Mouse (Mus musculus) Patski (cell line): Measurements from ENCODE around the gene Smpd3. TPM values are rescaled to one million over a fixed set of nuclear protein-coding genes. Genes with fewer than 3 reads are reported as not detected.

ENCODE experiments used
- ATAC-seq: fragments of 100-300 bp; one replicate; pipeline ENCODE4 v1.8.0; 2021
- CTCF ChIA-PET: fragments of 350-600 bp; sonication (Branson Sonifier 250); formaldehyde crosslinking; loops from one replicate; lab custom pipeline; 2022; ENCODE audit warnings: inconsistent platforms; lab: Charles Lee
- POLR2A ChIA-PET: fragments of 350-600 bp; sonication (Branson Sonifier 250); formaldehyde crosslinking; loops from one replicate; lab custom pipeline; 2022; ENCODE audit warnings: antibody characterized with exemption, inconsistent platforms; lab: Charles Lee
- DNase-seq: peaks from one replicate; pipeline ENCODE4 v3.0.0-alpha.2; 2011; ENCODE audit warnings: low read depth, low spot score
- H3K27me3 ChIP-seq: fragments of 371-371 bp; one replicate; pipeline ENCODE4 v1.5.1; 2021
- CTCF ChIP-seq: fragments of 100-300 bp; IDR thresholded peaks from one replicate; pipeline ENCODE4 v1.5.1; 2021
- in situ Hi-C: fragments of 300-500 bp; cut with MboI; formaldehyde crosslinking; loops from 3 replicates; pipeline ENCODE4 v1.11.1; 2018; ENCODE audit warnings: low pct_unique_long_range_greater_than_20kb, mixed read lengths
- polyA plus RNA-seq: library from polyadenylated mRNA; unstranded; gene quantifications from one replicate; pipeline ENCODE4 v1.2.3, GENCODE M21; 2021

Smpd3 gene
- polyA plus RNA-seq, 1 experiment from 2014 or later = 0.33 TPM

GRCm38 (mm10) chr8:106359650-106360338 is 22.0 kb upstream of the Smpd3 start:
- no peak for DNase-seq
- CTCF ChIA-PET = interaction anchor here (0.9 to 1.6 kb wide), 3 partner anchors 9 to 33 kb away, joined by 3 to 4 read pairs (median 3); no protein-coding TSS in a partner anchor
- POLR2A ChIA-PET = interaction anchor here (0.9 kb wide), 1 partner anchor 42 kb away, joined by 3 read pairs; no protein-coding TSS in a partner anchor
- ATAC-seq = no peak
- in situ Hi-C loops = no loop called here
- peaks cover 12% of the 10 kb centered on the region for H3K27me3 ChIP-seq
- no peak for TF ChIP-seq CTCF

GRCm38 (mm10) chr8:106351135-106351534 is 13.3 kb upstream of the Smpd3 start:
- DNase-seq = no peak
- ChIA-PET POLR2A (no interaction called here), CTCF (interaction anchor here (1.1 to 1.2 kb wide), 2 partner anchors 9 to 10 kb away, joined by 3 read pairs; no protein-coding TSS in a partner anchor)
- no peak for ATAC-seq
- no peaks in the 10 kb centered on the region for H3K27me3 ChIP-seq
- no peak for TF ChIP-seq CTCF
- in situ Hi-C loops = no loop called here

GRCm38 (mm10) chr8:106349398-106349797 is 11.6 kb upstream of the Smpd3 start:
- TF ChIP-seq CTCF = no peak
- H3K27me3 ChIP-seq = peaks cover 4% of the 10 kb centered on the region
- in situ Hi-C loops = no loop called here
- ChIA-PET CTCF (no interaction called here), POLR2A (interaction anchor here (0.5 to 0.8 kb wide), 2 partner anchors 78 to 104 kb away, joined by 5 to 6 read pairs; no protein-coding TSS in a partner anchor)
- no peak for ATAC-seq
- no peak for DNase-seq

GRCm38 (mm10) chr8:106346123-106346522 is 8.3 kb upstream of the Smpd3 start:
- CTCF ChIA-PET = interaction anchor here (1.2 kb wide), 1 partner anchor 13 kb away, joined by 3 read pairs; no protein-coding TSS in a partner anchor
- H3K27me3 ChIP-seq = peaks cover 12% of the 10 kb centered on the region
- in situ Hi-C loops = no loop called here
- POLR2A ChIA-PET = no interaction called here
- no peak for TF ChIP-seq CTCF
- DNase-seq = no peak
- no peak for ATAC-seq

- ChIA-PET CTCF (interaction anchor here (1.3 kb wide), 1 partner anchor 65 kb away, joined by 3 read pairs; no protein-coding TSS in a partner anchor), POLR2A (interaction anchor here (0.7 kb wide), 1 partner anchor 26 kb away, joined by 3 read pairs; no protein-coding TSS in a partner anchor)
- no peak for TF ChIP-seq CTCF
- peaks cover 12% of the 10 kb centered on the region for H3K27me3 ChIP-seq
- in situ Hi-C loops = no loop called here
- DNase-seq = no peak
- no peak for ATAC-seq
These were observed 5.7 kb upstream of the Smpd3 start for GRCm38 (mm10) chr8:106343471-106343870.

GRCm38 (mm10) chr8:106342828-106343227 is 5.0 kb upstream of the Smpd3 start:
- in situ Hi-C loops = no loop called here
- ChIA-PET POLR2A (interaction anchor here (0.5 to 0.7 kb wide), 2 partner anchors 27 to 93 kb away, joined by 3 read pairs; no protein-coding TSS in a partner anchor), CTCF (interaction anchor here (0.8 to 1.3 kb wide), 3 partner anchors 59 to 64 kb away, joined by 3 read pairs; no protein-coding TSS in a partner anchor)
- H3K27me3 ChIP-seq = peaks cover 12% of the 10 kb centered on the region
- DNase-seq (no peak), ATAC-seq (no peak)
- TF ChIP-seq CTCF = no peak

- H3K27me3 ChIP-seq = peaks cover 41% of the 10 kb centered on the region
- ATAC-seq = no peak
- no peak for DNase-seq
- POLR2A ChIA-PET = interaction anchor here (0.7 to 0.9 kb wide), 3 partner anchors 11 to 63 kb away, joined by 3 to 5 read pairs (median 3); no protein-coding TSS in a partner anchor
- TF ChIP-seq CTCF = no peak
- in situ Hi-C loops = loop anchor here (5.0 kb wide), 1 partner anchor 64 kb away; no protein-coding TSS in a partner anchor
- CTCF ChIA-PET = no interaction called here
These were observed 987 bp upstream of the Smpd3 start for GRCm38 (mm10) chr8:106338741-106339209.

GRCm38 (mm10) chr8:106336561-106336960 is 1.2 kb downstream of the Smpd3 start:
- DNase-seq (no peak), ATAC-seq (no peak)
- ChIA-PET POLR2A (interaction anchor here (1.2 kb wide), 1 partner anchor 19 kb away, joined by 3 read pairs; no protein-coding TSS in a partner anchor), CTCF (interaction anchor here (1.8 kb wide), 1 partner anchor 22 kb away, joined by 4 read pairs; no protein-coding TSS in a partner anchor)
- peaks cover 51% of the 10 kb centered on the region for H3K27me3 ChIP-seq
- no peak for TF ChIP-seq CTCF
- in situ Hi-C loops = loop anchor here (5.0 kb wide), 1 partner anchor 66 kb away; no protein-coding TSS in a partner anchor

- peaks cover 52% of the 10 kb centered on the region for H3K27me3 ChIP-seq
- CTCF ChIA-PET = interaction anchor here (1.8 kb wide), 1 partner anchor 21 kb away, joined by 4 read pairs; no protein-coding TSS in a partner anchor
- ATAC-seq = no peak
- POLR2A ChIA-PET = no interaction called here
- TF ChIP-seq CTCF = no peak
- DNase-seq = no peak
- in situ Hi-C loops = loop anchor here (5.0 kb wide), 1 partner anchor 66 kb away; no protein-coding TSS in a partner anchor
These were observed 1.8 kb downstream of the Smpd3 start for GRCm38 (mm10) chr8:106336031-106336430.

- DNase-seq (no peak), ATAC-seq (no peak)
- ChIA-PET CTCF (no interaction called here), POLR2A (no interaction called here)
- H3K27me3 ChIP-seq = peaks cover 60% of the 10 kb centered on the region
- TF ChIP-seq CTCF = no peak
- in situ Hi-C loops = loop anchor here (5.0 kb wide), 1 partner anchor 67 kb away; no protein-coding TSS in a partner anchor
These were observed 2.6 kb downstream of the Smpd3 start for GRCm38 (mm10) chr8:106335196-106335595.
